Mouse (Mus musculus) brain, embryonic 18.5 days (tissue): ENCODE results near the gene Spats1.
A peak's percentile ranks its signal among the peaks of the same experiment; 100 is the strongest.
"Not testable (repeated sequence)": the region's sequence is repeated elsewhere in the genome, so short reads cannot be mapped to it uniquely, and the experiment has no call there.

Source experiments
- DNase-seq: peaks from one replicate; pipeline ENCODE4 v3.0.0-alpha.2; 2012; ENCODE audit warnings: low read depth, low spot score

The Spats1 gene

GRCm38 (mm10) chr17:45447063-45447462, 28.2 kb downstream of the Spats1 start:
- DNase-seq, result no peak

DNA sequence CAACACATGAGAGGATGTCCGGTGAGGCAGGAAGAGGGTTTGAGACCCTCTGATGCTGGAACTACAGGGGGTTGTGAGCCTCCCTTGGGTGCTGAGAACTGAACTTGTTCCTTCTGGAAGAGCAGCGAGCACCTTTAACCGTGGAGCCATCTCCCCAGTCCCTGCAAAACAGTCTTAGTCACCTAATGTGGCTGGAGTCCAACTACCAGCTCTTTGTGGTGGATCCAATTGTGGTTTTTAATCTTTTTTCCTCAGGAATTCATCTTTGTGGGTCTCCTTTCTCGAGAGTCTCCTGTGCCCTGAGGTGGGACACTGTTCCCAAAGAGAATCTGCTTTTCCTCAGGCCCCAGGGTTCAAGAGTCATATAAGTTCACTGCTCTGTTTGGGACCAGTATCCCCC, 29.3 kb downstream of the Spats1 start:
- no peak for DNase-seq

GRCm38 (mm10) chr17:45434262-45434590, 41.0 kb downstream of the Spats1 start:
- DNase-seq, result no peak

GRCm38 (mm10) chr17:45433419-45434261, 41.6 kb downstream of the Spats1 start, which contains the start of gene Cdc5l:
Cdc5l (minus strand) TSS chr17:45433737.
- DNase-seq, result peak; percentile 97

DNA sequence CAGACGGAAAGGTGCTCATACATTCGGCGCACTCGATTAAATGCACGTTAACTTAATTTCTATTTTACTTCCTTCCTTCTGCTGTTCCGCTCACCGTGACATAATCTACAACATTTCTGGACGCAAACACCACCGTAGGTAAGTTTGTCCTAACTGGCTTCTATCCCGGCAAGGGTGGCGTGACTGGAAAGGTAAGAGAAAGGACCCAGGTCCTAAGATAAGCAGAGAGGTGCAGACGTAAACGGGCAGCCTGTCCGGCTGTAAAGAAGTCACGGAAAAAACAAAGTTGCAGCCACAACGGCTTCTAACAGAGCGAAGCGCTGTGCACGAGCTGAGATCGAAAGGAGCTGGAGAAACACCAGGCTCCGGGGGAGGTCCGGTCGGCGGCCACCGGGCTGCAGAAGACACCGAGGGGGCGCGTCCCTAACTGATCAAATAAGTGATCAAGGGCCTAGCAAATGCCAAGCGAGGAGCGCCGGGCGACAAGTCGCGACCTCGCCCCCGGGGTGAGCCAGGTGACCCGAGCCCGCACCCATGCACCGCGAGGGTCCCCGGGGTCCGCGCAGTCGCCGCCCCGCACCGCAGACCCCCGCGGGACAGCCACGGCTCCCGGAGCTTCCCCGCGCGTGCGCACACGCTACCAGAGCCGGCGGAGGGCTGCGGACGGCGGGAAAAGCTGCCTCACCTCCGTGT, 42.4 kb downstream of the Spats1 start:
- no peak for DNase-seq

- no peak for DNase-seq
These were observed 43.2 kb downstream of the Spats1 start for GRCm38 (mm10) chr17:45432007-45432406.

- no peak for DNase-seq
These were observed 57.8 kb downstream of the Spats1 start for GRCm38 (mm10) chr17:45417387-45417786.

DNA sequence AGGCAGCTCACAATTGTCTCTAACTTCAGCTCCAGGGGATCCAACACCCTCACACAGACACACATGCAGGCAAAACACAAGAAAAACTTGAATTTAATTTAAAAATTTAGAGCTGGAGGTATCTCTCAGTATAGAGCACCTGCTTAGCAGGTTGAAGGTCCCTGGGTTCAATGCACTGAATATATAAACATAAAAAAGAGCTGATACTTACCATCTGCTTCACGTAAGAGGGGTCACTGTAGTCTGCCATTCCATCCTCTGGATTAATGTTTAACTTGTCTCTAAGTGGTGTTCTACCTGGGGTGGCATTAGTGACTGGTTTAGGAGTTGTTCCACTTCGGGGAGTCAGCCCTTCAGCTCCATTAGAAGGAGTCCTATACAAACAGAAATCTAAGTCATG, 63.6 kb downstream of the Spats1 start:
- not testable (repeated sequence) for DNase-seq

- no peak for DNase-seq
These were observed 66.5 kb downstream of the Spats1 start for GRCm38 (mm10) chr17:45408719-45409118.

DNA sequence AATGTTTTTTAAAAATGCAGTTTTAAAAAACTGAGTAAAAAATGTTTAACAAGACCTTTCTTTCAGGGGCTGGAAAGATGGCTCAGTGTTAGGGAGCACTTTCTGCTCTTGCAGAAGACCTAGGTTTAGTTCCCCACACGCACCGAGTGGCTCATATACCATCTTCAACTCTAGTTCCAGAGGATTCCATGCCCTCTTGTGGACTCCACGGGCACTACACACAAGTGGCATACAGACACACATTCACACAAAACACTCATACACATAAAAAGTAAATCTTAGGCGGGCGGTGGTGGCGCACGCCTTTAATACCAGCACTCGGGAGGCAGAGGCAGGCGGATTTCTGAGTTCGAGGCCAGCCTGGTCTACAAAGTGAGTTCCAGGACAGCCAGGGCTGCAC, 68.9 kb downstream of the Spats1 start:
- no peak for DNase-seq

DNA sequence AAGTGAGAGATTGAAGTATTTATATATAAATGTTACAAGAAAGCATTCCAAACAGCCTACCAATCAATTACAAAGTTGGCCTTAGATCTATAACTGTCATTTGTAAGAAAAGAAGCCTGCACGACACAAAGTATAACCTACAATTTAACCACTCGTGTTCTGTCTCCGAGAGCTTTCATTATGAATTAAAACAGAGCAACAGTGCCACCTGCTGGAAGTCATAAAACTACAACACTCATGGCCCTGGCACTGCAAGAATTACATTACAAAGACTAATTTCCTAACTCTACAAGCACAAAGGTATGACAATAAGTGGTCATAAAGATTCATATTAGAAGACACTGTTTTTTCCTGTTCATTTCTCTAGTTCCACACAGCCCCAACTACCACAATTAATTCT, 72.0 kb downstream of the Spats1 start:
- DNase-seq, result peak; percentile 55

DNA sequence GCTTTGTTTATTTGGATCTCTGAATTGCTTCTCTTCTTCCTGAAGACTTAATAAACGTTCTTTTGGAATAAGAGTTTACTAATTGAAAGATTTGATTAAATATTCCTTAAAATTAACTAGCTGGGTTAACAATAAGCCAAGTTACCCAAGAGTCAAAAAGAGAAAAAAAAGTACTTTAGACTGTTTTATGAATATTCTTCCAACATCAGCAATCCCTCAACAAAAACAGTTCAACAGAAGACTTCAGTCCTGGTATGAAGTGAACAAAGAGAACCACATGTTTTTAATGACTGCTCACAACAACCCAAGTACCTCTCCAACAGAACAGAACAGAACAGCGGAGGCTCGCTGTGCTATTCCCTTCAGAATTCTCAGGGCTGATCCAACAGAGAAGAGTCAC, 72.6 kb downstream of the Spats1 start:
- no peak for DNase-seq

GRCm38 (mm10) chr17:45402126-45402525, 73.1 kb downstream of the Spats1 start:
- no peak for DNase-seq

GRCm38 (mm10) chr17:45401126-45401905, 73.9 kb downstream of the Spats1 start:
- no peak for DNase-seq

- DNase-seq, result no peak
These were observed 77.2 kb downstream of the Spats1 start for GRCm38 (mm10) chr17:45398021-45398420.

GRCm38 (mm10) chr17:45397541-45397940, 77.7 kb downstream of the Spats1 start:
- DNase-seq, result no peak

DNA sequence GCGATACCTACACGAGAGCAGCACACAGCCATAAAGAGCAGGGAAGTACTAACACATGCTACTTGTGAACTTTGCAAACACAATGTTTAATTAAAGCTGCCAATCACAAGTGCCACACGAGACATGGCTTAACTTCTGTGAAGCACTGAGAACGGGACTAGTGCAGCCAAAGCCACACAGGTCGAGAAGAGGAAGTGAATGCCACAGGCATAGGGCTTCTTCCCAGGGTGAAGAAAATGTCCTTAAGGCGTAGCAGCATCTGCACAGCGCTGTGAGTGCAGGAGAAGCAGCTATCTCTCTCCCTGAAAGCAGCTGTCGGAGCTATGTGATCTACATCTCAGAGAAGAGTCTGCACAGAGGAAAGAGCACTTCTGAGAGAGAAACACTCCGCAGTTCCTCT, 80.6 kb downstream of the Spats1 start:
- no peak for DNase-seq

GRCm38 (mm10) chr17:45393765-45394164, 81.5 kb downstream of the Spats1 start:
- no peak for DNase-seq
